Comparison of ENCODE assay signal across 19 mouse cellular contexts in the genomic region with DNA sequence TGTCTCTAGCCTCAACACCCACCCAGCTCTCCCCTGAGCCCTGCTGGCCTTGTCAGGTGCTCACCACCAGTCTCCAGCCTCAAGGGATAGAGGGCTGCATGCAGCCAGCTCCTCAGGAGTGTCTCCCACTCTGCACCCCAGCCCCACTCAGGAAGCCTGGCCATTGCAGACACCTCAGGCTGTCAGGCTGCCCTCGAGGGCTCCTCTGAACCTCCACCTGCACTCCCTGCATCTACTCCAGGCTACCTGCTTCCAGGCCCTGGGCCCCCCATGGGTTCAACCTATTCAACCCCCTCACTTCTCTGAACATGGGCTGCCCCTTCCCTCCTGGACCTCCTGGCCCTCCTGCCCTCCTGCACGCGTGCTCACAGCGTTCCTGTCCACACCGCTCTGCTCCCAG. TPM values are rescaled to one million over a fixed set of nuclear protein-coding genes. Genes with fewer than 3 reads are reported as not detected.
A peak's percentile ranks its signal among the peaks of the same experiment; 100 is the strongest.
DNase-seq lines count a peak whose midpoint lies in the region; ATAC-seq and TF ChIP-seq lines count a peak whose summit lies in the region.
"Had no signal": no experiment of that assay in that cellular context is flagged by ENCODE, and none has a peak within 500 bp of the region (broad histone marks: within the 10 kb centered on the region; RNA-seq: fewer than 3 reads in every experiment).

No protein-coding gene starts in this region.

- no peak for TF ChIP-seq CTCF in liver, postnatal 0 days (IDR thresholded peaks at IDR 0.05; ENCODE audit: low read depth)

- H3K4me3 ChIP-seq in liver, postnatal 0 days (ENCODE audit: low read depth, low read length), result no peak overlapping the region
- no peak overlapping the region for H3K4me3 ChIP-seq in liver, embryonic 11.5 days (ENCODE audit: low read depth, low read length)
- H3K4me3 ChIP-seq: forebrain, embryonic 13.5 days had no signal

- H3K4me1 ChIP-seq in liver, postnatal 0 days (ENCODE audit: insufficient read depth), result peaks cover 12% of the 10 kb centered on the region
- H3K4me1 ChIP-seq in liver, embryonic 11.5 days (replicated peaks; ENCODE audit: control insufficient read depth, insufficient read depth, low read length), result peaks cover 10% of the 10 kb centered on the region; the same call in 1 of the 2 replicates

- H3K9me3 ChIP-seq in liver, postnatal 0 days (ENCODE audit: low read length), result no peaks in the 10 kb centered on the region
- no peaks in the 10 kb centered on the region for H3K9me3 ChIP-seq in liver, embryonic 11.5 days (ENCODE audit: control insufficient read depth, low read length)
- H3K9me3 ChIP-seq: embryonic facial prominence, embryonic 10.5 days; forebrain, embryonic 13.5 days had no signal

- H3K9ac ChIP-seq in liver, postnatal 0 days (replicated peaks), result no peak overlapping the region
- H3K9ac ChIP-seq in liver, embryonic 11.5 days (ENCODE audit: low read depth, low read length), result no peak overlapping the region
- H3K9ac ChIP-seq: forebrain, embryonic 13.5 days; forebrain, postnatal 0 days had no signal

- no peak for TF ChIP-seq EP300 in liver, postnatal 0 days (IDR thresholded peaks at IDR 0.05; ENCODE audit: low read depth)

- peaks cover 26% of the 10 kb centered on the region for H3K36me3 ChIP-seq in liver, postnatal 0 days (replicated peaks; ENCODE audit: insufficient read depth, low read length)
- H3K36me3 ChIP-seq in liver, embryonic 11.5 days (ENCODE audit: control insufficient read depth, insufficient read depth, low read length), result peaks cover 26% of the 10 kb centered on the region

- no peak overlapping the region for H3K27ac ChIP-seq in liver, postnatal 0 days (ENCODE audit: low read depth)
- H3K27ac ChIP-seq in liver, embryonic 11.5 days (ENCODE audit: low read depth, low read length), result no peak overlapping the region
- H3K27ac ChIP-seq: embryonic facial prominence, embryonic 10.5 days; forebrain, embryonic 13.5 days; hindbrain, postnatal 0 days had no signal

- no peaks in the 10 kb centered on the region for H3K27me3 ChIP-seq in liver, postnatal 0 days (ENCODE audit: insufficient read depth, low read length)
- H3K27me3 ChIP-seq in liver, embryonic 11.5 days (replicated peaks; ENCODE audit: control insufficient read depth, insufficient read depth, low read length), result no peaks in the 10 kb centered on the region
- H3K27me3 ChIP-seq: CH12.LX; forebrain, embryonic 13.5 days; Patski had no signal

- 97% methylated on average over 5 of the region's 5 CpGs for WGBS in liver, postnatal 0 days (ENCODE audit: insufficient replicate concordance)
- 95% methylated on average over 5 of the region's 5 CpGs for WGBS in liver, embryonic 11.5 days

- no peak for ATAC-seq in liver, postnatal 0 days
- ATAC-seq in liver, embryonic 11.5 days (replicated peaks; ENCODE audit: low FRiP score), result no peak
- ATAC-seq: activated CD4-positive, CD25-positive, alpha-beta regulatory T cell, adult 4 months; forebrain, embryonic 13.5 days; forebrain, postnatal 0 days; hindbrain, postnatal 0 days; Patski had no signal

- intact Hi-C loops in heart, postnatal 36 days (cut with DNase I), result no loop called here

- no peak overlapping the region for H3K4me2 ChIP-seq in liver, postnatal 0 days (ENCODE audit: low read depth, low read length)
- no peak overlapping the region for H3K4me2 ChIP-seq in liver, embryonic 11.5 days
- H3K4me2 ChIP-seq: forebrain, embryonic 13.5 days; heart, embryonic 11.5 days had no signal

- DNase-seq in heart, adult 11 months, result peak; percentile 82
- no peak for DNase-seq in heart, postnatal 36 days
- peak; percentile 14 for DNase-seq in liver, postnatal 0 days
- DNase-seq in liver, embryonic 11.5 days (ENCODE audit: low spot score), result no peak
- DNase-seq in ovary, postnatal 36 days (ENCODE audit: low spot score), result peak; percentile 2
- DNase-seq in ovary, adult 18-20 months (ENCODE audit: low spot score), result no peak
- DNase-seq: adrenal gland, postnatal 14 days; forebrain, postnatal 0 days; gastrocnemius, postnatal 25 days; heart, adult 18-20 months had no signal

RNA-seq across cellular contexts. Expression of gene Emc10, which starts 4.9 kb away (rescaled TPM):
- 10 to 100 TPM; 87.6 to 87.9 TPM for total RNA-seq in heart, postnatal 36 days (2021)
- 32.4 and 35.9 TPM in 2 replicates for polyA plus RNA-seq in liver, postnatal 0 days (2015; fragmentation: Nextera tagmentation; extraction: Ambion mirVana)
- polyA plus RNA-seq in liver, embryonic 11.5 days (2014; fragmentation: Nextera tagmentation; extraction: Ambion mirVana), result 72.8 and 75.2 TPM in 2 replicates

RNA-seq across cellular contexts. Expression of gene Fam71e1, which starts 5.0 kb away (rescaled TPM):
- total RNA-seq in heart, postnatal 36 days (2021), result 1 to 10 TPM; 3.1 to 3.2 TPM
- polyA plus RNA-seq in liver, postnatal 0 days (2015; fragmentation: Nextera tagmentation; extraction: Ambion mirVana), result 3.3 and 4.1 TPM in 2 replicates
- polyA plus RNA-seq in liver, embryonic 11.5 days (2014; fragmentation: Nextera tagmentation; extraction: Ambion mirVana), result 4.7 and 5.9 TPM in 2 replicates

RNA-seq across cellular contexts. Expression of gene Josd2, which starts 23.6 kb away (rescaled TPM):
- total RNA-seq in heart, postnatal 36 days (2021), result 100 to 1,000 TPM; 127 to 143 TPM
- 59.7 and 63.1 TPM in 2 replicates for polyA plus RNA-seq in liver, postnatal 0 days (2015; fragmentation: Nextera tagmentation; extraction: Ambion mirVana)
- 145 and 146 TPM in 2 replicates for polyA plus RNA-seq in liver, embryonic 11.5 days (2014; fragmentation: Nextera tagmentation; extraction: Ambion mirVana)

RNA-seq across cellular contexts. Expression of gene Aspdh, which starts 26.2 kb away (rescaled TPM):
- total RNA-seq in heart, postnatal 36 days (2021), result under 1 TPM; 0.65 to 0.75 TPM
- 38.9 and 44.3 TPM in 2 replicates for polyA plus RNA-seq in liver, postnatal 0 days (2015; fragmentation: Nextera tagmentation; extraction: Ambion mirVana)
- polyA plus RNA-seq in liver, embryonic 11.5 days (2014; fragmentation: Nextera tagmentation; extraction: Ambion mirVana), result 5.6 and 6.4 TPM in 2 replicates
- total RNA-seq: adrenal gland, adult 18-20 months; CH12.LX; gastrocnemius, adult 18-20 months; gastrocnemius, postnatal 25 days had no signal
- polyA plus RNA-seq: activated CD4-positive, CD25-positive, alpha-beta regulatory T cell, adult 4 months; embryonic facial prominence, embryonic 10.5 days; Patski had no signal

RNA-seq across cellular contexts. Expression of gene Mybpc2, which starts 33.1 kb away (rescaled TPM):
- 10 to 100 TPM; 16.5 to 20.1 TPM for total RNA-seq in heart, postnatal 36 days (2021)
- 0.35 and 2.7 TPM in 2 replicates for polyA plus RNA-seq in liver, postnatal 0 days (2015; fragmentation: Nextera tagmentation; extraction: Ambion mirVana)
- polyA plus RNA-seq in liver, embryonic 11.5 days (2014; fragmentation: Nextera tagmentation; extraction: Ambion mirVana), result not detected in 2 replicates
- polyA plus RNA-seq: activated CD4-positive, CD25-positive, alpha-beta regulatory T cell, adult 4 months had no signal

Comparison
In these comparisons a context has a peak if more than half of its experiments do, and no peak if none do; other contexts are left out.
1. DNase-seq: peak in heart, adult 11 months (single experiment), liver, postnatal 0 days (single experiment) and ovary, postnatal 36 days (single experiment); none in heart, postnatal 36 days (0 of 2), liver, embryonic 11.5 days (single experiment) and ovary, adult 18-20 months (single experiment).